Mouse (Mus musculus) spleen, adult 2 months (tissue): ENCODE measurements around the gene Sipa1l2.

Experiments
- CTCF ChIP-seq: fragments of 200-500 bp; IDR thresholded peaks from 2 replicates; pipeline ENCODE4 v1.5.1; 2011; ENCODE audit warnings: mild to moderate bottlenecking, inconsistent platforms; ENCODE audit not compliant: insufficient read depth, insufficient read length, insufficient replicate concordance; ENCODE audit errors: extremely low read depth
- POLR2A ChIP-seq: fragments of 200-500 bp; IDR thresholded peaks from 2 replicates; pipeline ENCODE4 v1.6.1; 2011; ENCODE audit warnings: low read depth, low read length, inconsistent platforms

DNA sequence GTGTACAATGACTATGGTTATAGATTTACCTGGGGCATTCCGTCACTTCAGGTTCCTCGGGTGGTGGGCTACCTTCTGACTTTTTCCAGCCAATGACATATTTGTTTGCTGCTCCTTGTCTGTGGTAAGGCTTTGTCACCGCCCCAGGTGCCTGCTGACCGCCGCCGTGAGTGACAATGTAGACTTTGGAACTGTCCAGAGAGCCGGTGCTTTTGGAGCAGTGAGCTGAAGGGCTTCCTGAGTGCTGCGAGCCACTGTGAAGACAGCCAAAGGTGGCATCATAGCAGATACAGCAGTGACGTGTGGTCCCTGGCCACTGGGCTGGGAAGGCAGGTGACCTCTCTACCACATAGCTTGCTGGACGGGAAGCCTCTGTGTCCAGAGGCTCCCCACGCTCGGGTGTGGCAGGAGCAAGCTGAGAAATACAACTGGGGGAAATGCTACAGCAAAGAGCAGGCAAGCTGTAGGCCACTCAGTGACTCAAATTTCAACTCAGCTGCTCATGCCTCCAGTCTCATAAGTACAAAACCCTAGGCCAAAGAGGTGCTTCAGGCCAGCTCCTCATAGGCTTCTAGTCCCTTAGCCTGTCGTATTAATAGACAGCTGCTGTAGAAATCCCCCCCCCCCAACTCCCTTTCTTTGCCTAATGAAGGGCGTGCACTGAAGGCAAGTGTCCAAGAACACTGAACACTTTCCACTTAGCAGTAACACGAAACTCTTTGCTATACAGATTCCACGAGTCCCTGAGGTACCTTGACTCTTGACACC, 125.0 kb downstream of the Sipa1l2 start:
- TF ChIP-seq CTCF: no peak
- TF ChIP-seq POLR2A: no peak
